Mouse (Mus musculus) olfactory bulb, adult 2 months (tissue): ENCODE measurements around the gene Efna5.

Source experiments
- CTCF ChIP-seq: fragments of 200-500 bp; IDR thresholded peaks from 2 replicates; pipeline ENCODE4 v1.5.1; 2012; ENCODE audit warnings: low read depth, mild to moderate bottlenecking, low read length, moderate library complexity; ENCODE audit not compliant: insufficient read depth
- POLR2A ChIP-seq: fragments of 200-500 bp; IDR thresholded peaks from 2 replicates; pipeline ENCODE4 v1.6.1; 2012; ENCODE audit warnings: mild to moderate bottlenecking, low read depth, low read length, moderate library complexity; ENCODE audit not compliant: insufficient read depth

GRCm38 (mm10) chr17:62765165-62765564 is 116.0 kb downstream of the Efna5 start:
- TF ChIP-seq CTCF = no peak
- TF ChIP-seq POLR2A = no peak
